Mouse (Mus musculus) left cerebral cortex, adult 8-10 months (tissue): ENCODE data around the gene Rnf17. TPM values are rescaled to one million over a fixed set of nuclear protein-coding genes. Genes with fewer than 3 reads are reported as not detected.

Source experiments
- DNase-seq, 2 experiments: peaks; one replicate each; pipeline ENCODE4 v3.0.0; 2022; ENCODE audit warnings: low spot score in 2 of 2
- total RNA-seq, 4 experiments: library from RNA; stranded (reverse); gene quantifications; 2 replicates each; pipeline ENCODE4 v1.2.4; 2022

Gene Rnf17
- total RNA-seq, 4 experiments from 2014 or later, result 0.94 to 1.9 (median 1.9) TPM

- DNase-seq, result no peak
Observed at GRCm38 (mm10) chr14:56506743-56507142, 104.4 kb downstream of the Rnf17 start.

GRCm38 (mm10) chr14:56512084-56512483 is 109.7 kb downstream of the Rnf17 start:
- DNase-seq, result no peak

GRCm38 (mm10) chr14:56514775-56515174 is 112.4 kb downstream of the Rnf17 start:
- DNase-seq, result no peak

GRCm38 (mm10) chr14:56530788-56531187 is 128.4 kb downstream of the Rnf17 start:
- no peak for DNase-seq

- DNase-seq, result no peak
Observed at GRCm38 (mm10) chr14:56544946-56545345, 142.6 kb downstream of the Rnf17 start.

- no peak for DNase-seq
Observed at GRCm38 (mm10) chr14:56545491-56545890, 143.1 kb downstream of the Rnf17 start.

GRCm38 (mm10) chr14:56550960-56551359 is 148.6 kb downstream of the Rnf17 start:
- no peak for DNase-seq

GRCm38 (mm10) chr14:56552924-56553323 is 150.5 kb downstream of the Rnf17 start:
- DNase-seq, result no peak

- no peak for DNase-seq
Observed at GRCm38 (mm10) chr14:56553331-56553730, 150.9 kb downstream of the Rnf17 start.

- DNase-seq, result no peak
Observed at GRCm38 (mm10) chr14:56554716-56555115, 152.3 kb downstream of the Rnf17 start.

GRCm38 (mm10) chr14:56559134-56559533 is 156.8 kb downstream of the Rnf17 start:
- no peak for DNase-seq

GRCm38 (mm10) chr14:56567476-56567875 is 165.1 kb downstream of the Rnf17 start:
- no peak for DNase-seq

GRCm38 (mm10) chr14:56569041-56569440 is 166.7 kb downstream of the Rnf17 start:
- DNase-seq, result no peak

- peak; percentile 82 to 96 for DNase-seq
Observed at GRCm38 (mm10) chr14:56571310-56572093, 169.1 kb downstream of the Rnf17 start.

GRCm38 (mm10) chr14:56572546-56572945 is 170.2 kb downstream of the Rnf17 start:
- no peak for DNase-seq

Other genes starting within 250 kb of the Rnf17 start
- not detected for gene Gzmg, start 243.0 kb upstream of the Rnf17 start, total RNA-seq
- gene Gzmn, start 228.0 kb upstream of the Rnf17 start, total RNA-seq, result not detected
- gene Gzmf, start 191.2 kb upstream of the Rnf17 start, total RNA-seq, result not detected
- not detected for gene Gzmc, start 167.9 kb upstream of the Rnf17 start, total RNA-seq
- gene Gzmb, start 140.3 kb upstream of the Rnf17 start, total RNA-seq, result not detected
- gene Atp12a, start 37.5 kb upstream of the Rnf17 start, total RNA-seq, result under 1 TPM in 2 of 4 experiments, not detected in 2; 0.30 to 0.57 TPM
- 1 to 10 TPM; 2.1 to 3.7 (median 3.2) TPM for gene Cenpj, start 172.8 kb downstream of the Rnf17 start, total RNA-seq
- gene Parp4, start 173.0 kb downstream of the Rnf17 start, total RNA-seq, result 1 to 10 TPM; 7.1 to 8.6 (median 7.6) TPM